Mouse (Mus musculus) layer of hippocampus, postnatal 25 days (tissue): ENCODE results near the gene Ccdc149. TPM values are rescaled to one million over a fixed set of nuclear protein-coding genes. Genes with fewer than 3 reads are reported as not detected.

Source experiments
- DNase-seq, 2 experiments: peaks; one replicate each; pipeline ENCODE4 v3.0.0; 2022; ENCODE audit warnings: mixed read lengths in 2 of 2, low spot score in 1 of 2; ENCODE audit errors: extremely low spot score in 1 of 2
- total RNA-seq, 2 experiments: library from RNA; stranded (reverse); gene quantifications; 2 replicates each; pipeline ENCODE4 v1.2.3; 2021

Ccdc149 gene
- total RNA-seq, 2 experiments from 2014 or later = 62.1 to 64.5 TPM

- no peak for DNase-seq
Observed at GRCm38 (mm10) chr5:52339134-52339533, 132.2 kb downstream of the Ccdc149 start.

GRCm38 (mm10) chr5:52335590-52335989 is 135.7 kb downstream of the Ccdc149 start:
- DNase-seq = no peak

GRCm38 (mm10) chr5:52332120-52332519 is 139.2 kb downstream of the Ccdc149 start:
- no peak for DNase-seq

Other genes with a start within 250 kb of the Ccdc149 start
- 1 to 10 TPM; 6.1 to 6.3 TPM for gene Sod3, start 107.7 kb downstream of the Ccdc149 start, total RNA-seq
- 10 to 100 TPM; 23.7 to 24.9 TPM for gene Lgi2, start 94.9 kb upstream of the Ccdc149 start, total RNA-seq
- 10 to 100 TPM in 1 of 2 experiments, 1 to 10 TPM in 1; 8.3 to 10.4 TPM for gene Sepsecs, start 198.2 kb upstream of the Ccdc149 start, total RNA-seq